Mouse (Mus musculus): ENCODE results near the gene Efcab12.

Efcab12 gene

DNA sequence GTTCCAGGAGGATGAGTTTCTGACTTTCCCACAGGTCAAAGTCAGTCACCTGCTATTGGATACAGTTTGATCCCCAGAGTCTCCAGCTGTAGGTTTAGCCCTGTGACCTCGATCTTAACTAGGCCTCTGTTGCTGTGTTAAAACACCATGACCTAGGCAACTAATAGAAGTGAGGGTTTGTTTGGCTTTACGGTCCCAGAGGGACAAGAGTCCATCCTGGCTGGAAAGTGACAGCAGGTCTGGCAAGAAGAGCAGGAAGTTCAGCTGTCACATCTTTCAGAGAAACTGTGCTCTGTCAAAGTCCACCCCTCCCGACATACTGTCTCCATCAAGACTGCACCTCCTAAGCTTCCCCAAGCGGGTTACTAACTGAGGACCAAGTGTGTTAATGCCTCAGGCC is 67.4 kb downstream of the Efcab12 start:
- peaks cover 44% of the 10 kb centered on the region for H3K4me1 ChIP-seq (replicated peaks; ENCODE audit: low read depth, low read length)
- no peak overlapping the region for H3K4me3 ChIP-seq (replicated peaks; ENCODE audit: low read length)
- TF ChIP-seq POU5F1 (IDR thresholded peaks at IDR 0.05; ENCODE audit: borderline replicate concordance, low read length) (no peak), CTCF (conservative IDR thresholded peaks at IDR 0.05; ENCODE audit: low read length) (no peak), NANOG (IDR thresholded peaks at IDR 0.05; ENCODE audit: borderline replicate concordance, low read length) (no peak)

DNA sequence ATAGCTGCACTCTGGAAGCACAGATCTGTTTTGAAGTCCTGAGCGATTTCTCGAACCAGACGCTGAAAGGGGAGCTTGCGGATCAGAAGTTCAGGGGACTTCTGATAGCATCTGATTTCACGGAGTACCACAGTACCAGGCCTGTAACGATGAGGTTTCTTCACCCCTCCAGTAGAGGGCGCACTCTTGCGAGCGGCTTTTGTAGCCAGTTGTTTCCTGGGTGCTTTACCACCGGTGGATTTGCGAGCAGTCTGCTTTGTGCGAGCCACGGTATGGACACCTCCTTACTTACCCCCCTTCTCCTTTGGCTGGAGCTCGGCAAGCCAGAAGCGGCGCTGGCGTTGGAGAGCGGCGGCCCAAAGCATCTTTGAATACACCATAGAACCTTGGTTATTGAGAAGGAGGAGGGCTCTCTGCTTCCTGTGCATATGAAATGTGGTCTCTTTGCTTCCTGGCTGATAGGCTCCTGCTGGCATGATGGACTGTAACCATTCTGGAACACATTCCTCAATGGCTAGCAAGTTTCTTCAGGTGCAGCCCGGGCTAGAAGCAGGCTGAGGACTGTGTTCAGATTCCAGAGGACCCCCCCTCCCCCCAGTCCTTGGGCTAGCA is 68.0 kb downstream of the Efcab12 start:
- H3K9me3 ChIP-seq (ENCODE audit: low read length) = no peaks in the 10 kb centered on the region
- H3K36me3 ChIP-seq (ENCODE audit: insufficient read depth, low read length) = no peaks in the 10 kb centered on the region
- no peaks in the 10 kb centered on the region for H3K27me3 ChIP-seq (ENCODE audit: insufficient read depth, low read length)
- no peak overlapping the region for H3K4me3 ChIP-seq (replicated peaks; ENCODE audit: low read length)
- H3K4me1 ChIP-seq (replicated peaks; ENCODE audit: low read depth, low read length) = peaks cover 43% of the 10 kb centered on the region
- no peak for TF ChIP-seq POU5F1 (IDR thresholded peaks at IDR 0.05; ENCODE audit: borderline replicate concordance, low read length)
- TF ChIP-seq NANOG (IDR thresholded peaks at IDR 0.05; ENCODE audit: borderline replicate concordance, low read length) = no peak
- TF ChIP-seq CTCF (conservative IDR thresholded peaks at IDR 0.05; ENCODE audit: low read length) = peak; percentile 53

More for the DNA sequence above, 67.4 kb downstream of the Efcab12 start:
- H3K9me3 ChIP-seq (ENCODE audit: low read length) = no peaks in the 10 kb centered on the region
- H3K27me3 ChIP-seq (ENCODE audit: insufficient read depth, low read length) = no peaks in the 10 kb centered on the region
- H3K36me3 ChIP-seq (ENCODE audit: insufficient read depth, low read length) = no peaks in the 10 kb centered on the region

DNA sequence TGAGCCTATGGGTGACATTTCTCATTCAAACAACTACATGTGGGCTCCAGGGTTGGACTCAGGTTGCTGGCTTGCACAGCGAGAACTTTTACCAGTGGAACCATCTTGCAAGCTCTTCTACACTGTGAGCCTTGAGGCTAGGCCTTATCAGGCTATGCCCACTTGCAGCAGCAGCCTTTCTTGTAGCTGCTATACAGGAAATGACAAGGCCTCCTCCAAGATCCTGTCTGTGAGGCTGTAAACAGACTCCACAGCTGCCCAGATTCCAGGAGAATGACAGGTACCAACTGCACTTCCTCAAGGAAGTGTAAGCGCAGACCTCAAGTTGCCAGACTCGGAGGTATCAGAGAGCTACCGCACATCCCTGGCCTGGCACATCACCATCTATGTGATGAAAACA is 70.0 kb downstream of the Efcab12 start:
- TF ChIP-seq CTCF (conservative IDR thresholded peaks at IDR 0.05; ENCODE audit: low read length) = no peak
- no peak for TF ChIP-seq POU5F1 (IDR thresholded peaks at IDR 0.05; ENCODE audit: borderline replicate concordance, low read length)
- TF ChIP-seq NANOG (IDR thresholded peaks at IDR 0.05; ENCODE audit: borderline replicate concordance, low read length) = no peak

DNA sequence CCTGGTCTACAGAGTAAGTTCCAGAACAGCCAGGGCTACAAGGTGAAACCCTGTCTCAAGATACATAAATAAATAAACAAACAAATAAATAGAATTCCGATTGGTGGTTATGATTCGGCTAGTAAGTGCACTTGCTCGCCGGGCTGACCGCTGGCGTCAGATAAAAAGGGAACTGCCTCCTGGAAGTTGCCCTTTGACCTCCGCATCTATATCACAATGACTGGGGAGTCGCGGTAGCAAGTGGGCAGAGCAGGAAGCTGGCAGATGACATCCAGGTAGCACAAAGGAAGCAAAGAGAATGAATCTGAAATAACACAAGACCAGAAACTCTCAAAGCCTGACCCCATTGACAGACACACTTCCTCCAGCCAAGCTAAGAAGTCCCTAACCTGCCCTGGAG is 70.9 kb downstream of the Efcab12 start:
- Histone ChIP-seq H3K4me3 (replicated peaks; ENCODE audit: low read length) (0 out of 2 replicates have a peak overlapping the region, but pooled peaks have one; percentile 13), H3K9me3 (ENCODE audit: low read length) (no peaks in the 10 kb centered on the region)

More for the DNA sequence above, 70.0 kb downstream of the Efcab12 start:
- H3K36me3 ChIP-seq (ENCODE audit: insufficient read depth, low read length) = no peaks in the 10 kb centered on the region
- H3K9me3 ChIP-seq (ENCODE audit: low read length) = no peaks in the 10 kb centered on the region
- peaks cover 48% of the 10 kb centered on the region for H3K4me1 ChIP-seq (replicated peaks; ENCODE audit: low read depth, low read length)
- H3K27me3 ChIP-seq (ENCODE audit: insufficient read depth, low read length) = no peaks in the 10 kb centered on the region
- no peak overlapping the region for H3K4me3 ChIP-seq (replicated peaks; ENCODE audit: low read length)

DNA sequence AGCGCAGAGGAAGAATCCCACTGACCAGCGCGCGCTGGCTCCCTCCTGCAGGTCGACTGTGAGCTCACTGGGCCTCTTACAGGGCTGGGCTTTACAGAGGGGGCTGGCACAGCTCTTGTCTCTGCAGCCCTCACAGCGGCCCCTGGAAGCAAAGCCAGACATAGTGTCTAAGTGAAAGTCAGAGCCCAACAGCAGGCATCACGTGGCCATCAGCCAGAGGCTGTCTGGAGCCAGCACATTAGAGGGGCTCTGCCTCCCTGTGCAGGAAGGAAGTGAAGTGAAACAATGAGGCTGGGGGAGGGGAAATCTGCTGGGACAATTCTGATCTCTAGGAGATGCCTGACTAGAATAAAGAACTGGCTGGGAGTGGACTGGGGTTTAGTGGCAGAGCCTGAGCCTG is 74.0 kb downstream of the Efcab12 start:
- TF ChIP-seq CTCF (conservative IDR thresholded peaks at IDR 0.05; ENCODE audit: low read length) (no peak), POU5F1 (IDR thresholded peaks at IDR 0.05; ENCODE audit: borderline replicate concordance, low read length) (no peak), NANOG (IDR thresholded peaks at IDR 0.05; ENCODE audit: borderline replicate concordance, low read length) (no peak)
- H3K4me1 ChIP-seq (replicated peaks; ENCODE audit: low read depth, low read length) = peaks cover 87% of the 10 kb centered on the region
- H3K4me3 ChIP-seq (replicated peaks; ENCODE audit: low read length) = peak overlapping the region; percentile 49
- H3K27me3 ChIP-seq (ENCODE audit: insufficient read depth, low read length) = no peaks in the 10 kb centered on the region
- H3K9me3 ChIP-seq (ENCODE audit: low read length) = no peaks in the 10 kb centered on the region
- H3K36me3 ChIP-seq (ENCODE audit: insufficient read depth, low read length) = no peaks in the 10 kb centered on the region

More for the DNA sequence above, 70.9 kb downstream of the Efcab12 start:
- peaks cover 55% of the 10 kb centered on the region for H3K4me1 ChIP-seq (replicated peaks; ENCODE audit: low read depth, low read length)
- TF ChIP-seq NANOG (IDR thresholded peaks at IDR 0.05; ENCODE audit: borderline replicate concordance, low read length) = no peak
- TF ChIP-seq POU5F1 (IDR thresholded peaks at IDR 0.05; ENCODE audit: borderline replicate concordance, low read length) = no peak
- TF ChIP-seq CTCF (conservative IDR thresholded peaks at IDR 0.05; ENCODE audit: low read length) = no peak
- no peaks in the 10 kb centered on the region for H3K36me3 ChIP-seq (ENCODE audit: insufficient read depth, low read length)
- H3K27me3 ChIP-seq (ENCODE audit: insufficient read depth, low read length) = no peaks in the 10 kb centered on the region

DNA sequence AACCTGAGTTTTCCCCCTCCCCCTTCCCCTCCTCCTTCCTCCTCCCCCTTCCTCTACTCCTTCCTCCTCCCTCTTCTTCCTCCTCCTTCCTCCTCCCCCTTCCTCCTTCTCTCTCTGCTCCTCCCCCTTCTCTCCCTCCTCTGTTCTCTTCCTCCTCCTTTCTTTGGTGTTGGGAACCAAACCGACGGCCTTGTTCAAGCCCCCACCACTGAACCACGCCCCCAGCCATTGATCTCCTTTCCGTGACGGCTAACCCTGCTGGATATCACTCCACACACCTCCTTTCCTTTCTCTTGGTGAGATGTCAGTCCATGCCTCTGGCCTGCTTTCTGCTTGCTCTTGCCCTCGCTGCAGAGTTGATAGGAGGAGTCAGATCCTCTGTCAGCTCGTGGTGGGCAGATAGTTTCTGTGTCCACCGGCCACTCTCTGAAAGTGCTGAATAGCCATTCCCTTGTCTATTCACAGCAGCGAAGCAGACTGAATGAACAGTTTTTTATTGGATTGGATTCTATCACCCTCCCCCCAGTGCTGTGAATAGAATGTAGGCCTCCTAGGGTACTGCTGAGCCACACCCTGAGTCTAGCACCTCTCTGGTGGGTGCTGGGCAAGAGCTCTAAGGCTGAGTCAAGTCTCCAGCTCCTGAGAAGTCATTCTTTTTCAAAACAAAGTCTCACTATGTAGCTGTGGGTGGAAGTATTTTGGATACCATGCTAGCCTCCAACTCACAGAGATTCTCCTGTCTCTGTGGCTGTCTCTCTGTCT is 76.0 kb downstream of the Efcab12 start, which contains the start of gene Tmem40:
Gene Tmem40, minus strand, starts transcription at position 416 of the 762 bp plus-strand sequence.
- Histone ChIP-seq H3K4me1 (replicated peaks; ENCODE audit: low read depth, low read length) (peaks cover 86% of the 10 kb centered on the region), H3K4me3 (replicated peaks; ENCODE audit: low read length) (peak within 1 kb of the TSS; percentile 53), H3K27me3 (ENCODE audit: insufficient read depth, low read length) (no peaks in the 10 kb centered on the region), H3K36me3 (ENCODE audit: insufficient read depth, low read length) (no peaks in the 10 kb centered on the region), H3K9me3 (ENCODE audit: low read length) (no peaks in the 10 kb centered on the region)
- TF ChIP-seq POU5F1 (IDR thresholded peaks at IDR 0.05; ENCODE audit: borderline replicate concordance, low read length) (no peak), NANOG (IDR thresholded peaks at IDR 0.05; ENCODE audit: borderline replicate concordance, low read length) (no peak), CTCF (conservative IDR thresholded peaks at IDR 0.05; ENCODE audit: low read length) (no peak)

DNA sequence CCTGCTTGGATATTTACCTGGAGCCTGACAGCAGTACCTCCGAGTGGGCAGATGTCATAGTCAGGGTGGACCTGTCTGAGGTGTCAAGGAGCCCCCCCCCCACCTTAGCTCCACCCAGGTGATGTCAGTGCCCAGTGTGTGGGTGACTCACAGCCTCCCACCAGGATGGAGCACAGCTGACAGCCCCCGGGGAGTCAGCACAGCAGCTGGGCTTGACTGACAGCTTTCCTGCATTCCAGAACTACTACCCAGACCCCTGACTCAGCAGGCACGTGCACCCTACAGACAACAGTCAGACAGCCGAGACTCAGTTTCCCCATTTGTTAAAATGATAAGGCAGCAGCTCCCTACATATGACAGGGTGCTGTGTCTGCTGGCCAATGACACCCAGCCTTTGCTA is 77.2 kb downstream of the Efcab12 start:
- H3K9me3 ChIP-seq (ENCODE audit: low read length) = no peaks in the 10 kb centered on the region
- peaks cover 80% of the 10 kb centered on the region for H3K4me1 ChIP-seq (replicated peaks; ENCODE audit: low read depth, low read length)
- H3K4me3 ChIP-seq (replicated peaks; ENCODE audit: low read length) = no peak overlapping the region; the same call in 1 of the 2 replicates
- no peak for TF ChIP-seq POU5F1 (IDR thresholded peaks at IDR 0.05; ENCODE audit: borderline replicate concordance, low read length)
- TF ChIP-seq CTCF (conservative IDR thresholded peaks at IDR 0.05; ENCODE audit: low read length) = no peak
- TF ChIP-seq NANOG (IDR thresholded peaks at IDR 0.05; ENCODE audit: borderline replicate concordance, low read length) = no peak
- no peaks in the 10 kb centered on the region for H3K27me3 ChIP-seq (ENCODE audit: insufficient read depth, low read length)
- no peaks in the 10 kb centered on the region for H3K36me3 ChIP-seq (ENCODE audit: insufficient read depth, low read length)

All from E14TG2a.4 (cell line).